Comparison of ENCODE assay signal across 5 mouse cellular contexts in genomic region chr16:32640683-32641082, GRCm38 (mm10). TPM values are rescaled to one million over a fixed set of nuclear protein-coding genes. Genes with fewer than 3 reads are reported as not detected.
A peak's percentile ranks its signal among the peaks of the same experiment; 100 is the strongest.
DNase-seq lines count a peak whose midpoint lies in the region; ATAC-seq and TF ChIP-seq lines count a peak whose summit lies in the region.
"Not testable (repeated sequence)": the region's sequence is repeated elsewhere in the genome, so short reads cannot be mapped to it uniquely, and the experiment has no call there.

No protein-coding gene starts in this region.

- H3K9me3 ChIP-seq in heart, embryonic 13.5 days: not testable (repeated sequence)

- H3K27ac ChIP-seq in embryonic fibroblast, embryonic 13.5 days (ENCODE audit: insufficient read depth, low read length): peak overlapping the region; percentile 93
- H3K27ac ChIP-seq in heart, embryonic 13.5 days (replicated peaks): 0 out of 2 replicates have a peak overlapping the region, but pooled peaks have one; percentile 5
- not testable (repeated sequence) for H3K27ac ChIP-seq in layer of hippocampus, adult 2 months

- not testable (repeated sequence) for H3K27me3 ChIP-seq in heart, embryonic 13.5 days (replicated peaks)

- DNase-seq in 3T3-L1 (ENCODE audit: low read depth, low spot score): peak; percentile 55
- peak; percentile 7 for DNase-seq in cerebellum, adult 9-10 months
- not testable (repeated sequence) for DNase-seq in layer of hippocampus, adult 2 months (ENCODE audit: low spot score in 2 of 2)

- H3K36me3 ChIP-seq in heart, embryonic 13.5 days: not testable (repeated sequence)

- not testable (repeated sequence) for H3K4me2 ChIP-seq in heart, embryonic 13.5 days

- peaks cover 18% of the 10 kb centered on the region for H3K4me1 ChIP-seq in embryonic fibroblast, embryonic 13.5 days (ENCODE audit: control insufficient read depth, insufficient read depth, low read length)
- peaks cover 34% of the 10 kb centered on the region for H3K4me1 ChIP-seq in heart, embryonic 13.5 days

- not testable (repeated sequence) for H3K9ac ChIP-seq in heart, embryonic 13.5 days

- 63% methylated on average over 2 of the region's 2 CpGs for WGBS in heart, embryonic 13.5 days

- not testable (repeated sequence) for H3K4me3 ChIP-seq in embryonic fibroblast, embryonic 13.5 days (ENCODE audit: insufficient read depth, low read length); heart, embryonic 13.5 days; layer of hippocampus, adult 2 months

- not testable (repeated sequence) for TF ChIP-seq CTCF in embryonic fibroblast, embryonic 13.5 days (IDR thresholded peaks at IDR 0.05; ENCODE audit: borderline replicate concordance, insufficient read depth, low read length)
- TF ChIP-seq CTCF in layer of hippocampus, adult 2 months (conservative IDR thresholded peaks at IDR 0.05): peak; percentile 23; the same call in 1 of the 2 replicates

- not testable (repeated sequence) for ATAC-seq in heart, embryonic 13.5 days (ENCODE audit: extremely low read depth, insufficient number of reproducible peaks, low FRiP score, low TSS enrichment)

- not testable (repeated sequence) for TF ChIP-seq POLR2A in embryonic fibroblast, embryonic 13.5 days (IDR thresholded peaks at IDR 0.05; ENCODE audit: low read depth, low read length)

RNA-seq across cellular contexts. Expression of gene Tnk2, which starts 3.0 kb away (rescaled TPM):
- polyA plus RNA-seq in embryonic fibroblast, embryonic 13.5 days (2011; ENCODE audit: insufficient read length, low read depth, missing spikeins): 92.4 and 144 TPM in 2 replicates
- 7.1 and 8.7 TPM in 2 replicates for polyA plus RNA-seq in heart, embryonic 13.5 days (2015; fragmentation: Nextera tagmentation; extraction: Ambion mirVana)
- total RNA-seq in layer of hippocampus, adult 2 months (2021): 100 to 1,000 TPM; 210 to 212 TPM

RNA-seq across cellular contexts. Expression of gene Tfrc, which starts 32.0 kb away (rescaled TPM):
- polyA plus RNA-seq in embryonic fibroblast, embryonic 13.5 days (2011; ENCODE audit: insufficient read length, low read depth, missing spikeins): 38.0 and 44.5 TPM in 2 replicates
- polyA plus RNA-seq in heart, embryonic 13.5 days (2015; fragmentation: Nextera tagmentation; extraction: Ambion mirVana): 32.7 and 34.7 TPM in 2 replicates
- 10 to 100 TPM; 70.3 to 72.3 TPM for total RNA-seq in layer of hippocampus, adult 2 months (2021)
